ENCODE assay signal across 16 mouse cellular contexts in genomic region chr12:57019737-57020136, GRCm38 (mm10).
"Had no signal": no experiment of that assay in that cellular context is flagged by ENCODE, and none has a peak within 500 bp of the region (broad histone marks: within the 10 kb centered on the region; RNA-seq: fewer than 3 reads in every experiment).

No protein-coding gene starts in this region.

- DNase-seq: retina, postnatal 1 day; right cerebral cortex, adult 18-20 months; right cerebral cortex, postnatal 14 days; right cerebral cortex, postnatal 25 days; right cerebral cortex, postnatal 4 days; spleen, adult 18-20 months; thymus, adult 18-20 months; thymus, adult 2 months; thymus, postnatal 14 days; thymus, postnatal 25 days; thymus, postnatal 36 days; thymus, postnatal 4 days had no signal

- H3K9ac ChIP-seq: neural tube, embryonic 13.5 days; neural tube, embryonic 15.5 days; stomach, embryonic 15.5 days had no signal

- H3K36me3 ChIP-seq: neural tube, embryonic 13.5 days; neural tube, embryonic 15.5 days; stomach, embryonic 15.5 days had no signal

- H3K27me3 ChIP-seq: neural tube, embryonic 13.5 days; neural tube, embryonic 15.5 days; stomach, embryonic 15.5 days had no signal

- H3K9me3 ChIP-seq: neural tube, embryonic 13.5 days; neural tube, embryonic 15.5 days; stomach, embryonic 15.5 days had no signal

- H3K4me3 ChIP-seq: neural tube, embryonic 13.5 days; neural tube, embryonic 15.5 days; stomach, embryonic 15.5 days had no signal

- H3K4me1 ChIP-seq: neural tube, embryonic 13.5 days; neural tube, embryonic 15.5 days; stomach, embryonic 15.5 days had no signal

- H3K27ac ChIP-seq: neural tube, embryonic 13.5 days; neural tube, embryonic 15.5 days; stomach, embryonic 15.5 days; stomach, postnatal 0 days had no signal

- H3K4me2 ChIP-seq: neural tube, embryonic 13.5 days; neural tube, embryonic 15.5 days; stomach, embryonic 15.5 days had no signal
